Mouse (Mus musculus) T-helper 17 cell (primary cell): Measurements from ENCODE around the gene Ppdpf.

Source experiments
- in situ Hi-C, 2 experiments: fragments of 300-600 bp; cut with MboI, MseI; formaldehyde crosslinking; loops; 1 replicate in 1 of 2; 2 replicates in 1 of 2; pipeline ENCODE4 v1.15.1; 2025; ENCODE audit warnings: high pct_unique_total_duplicates in 2 of 2

Gene Ppdpf

DNA sequence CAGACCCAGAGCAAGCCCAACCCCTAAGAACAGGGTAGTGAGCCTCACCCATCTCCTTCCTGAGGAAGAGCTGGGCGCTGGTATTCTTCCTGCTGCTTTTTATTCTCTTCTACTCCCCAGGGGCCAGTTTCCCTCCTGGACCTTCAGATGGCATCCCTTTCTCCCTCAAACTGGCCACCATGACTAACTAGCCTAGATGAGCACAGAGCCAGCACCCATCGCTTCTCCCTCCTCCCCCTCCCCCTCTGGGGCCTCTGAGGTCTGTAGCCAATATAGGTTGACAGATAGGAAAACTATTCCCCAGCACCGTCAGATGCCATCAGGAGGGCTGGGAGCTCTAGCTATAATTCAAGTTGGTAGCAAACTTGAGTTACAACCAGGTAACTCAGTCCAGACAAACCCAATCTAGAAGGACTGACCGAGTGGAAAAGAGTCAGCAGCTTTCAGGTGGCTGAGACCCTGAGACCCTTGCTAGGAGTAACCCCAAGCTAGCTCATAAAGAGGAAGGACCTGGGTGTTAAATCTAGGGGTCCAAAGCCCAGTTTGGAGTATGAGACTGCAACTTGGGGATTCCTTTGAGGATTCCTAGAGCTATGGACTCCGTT is 31.9 kb downstream of the Ppdpf start:
- in situ Hi-C loops: no loop called here

DNA sequence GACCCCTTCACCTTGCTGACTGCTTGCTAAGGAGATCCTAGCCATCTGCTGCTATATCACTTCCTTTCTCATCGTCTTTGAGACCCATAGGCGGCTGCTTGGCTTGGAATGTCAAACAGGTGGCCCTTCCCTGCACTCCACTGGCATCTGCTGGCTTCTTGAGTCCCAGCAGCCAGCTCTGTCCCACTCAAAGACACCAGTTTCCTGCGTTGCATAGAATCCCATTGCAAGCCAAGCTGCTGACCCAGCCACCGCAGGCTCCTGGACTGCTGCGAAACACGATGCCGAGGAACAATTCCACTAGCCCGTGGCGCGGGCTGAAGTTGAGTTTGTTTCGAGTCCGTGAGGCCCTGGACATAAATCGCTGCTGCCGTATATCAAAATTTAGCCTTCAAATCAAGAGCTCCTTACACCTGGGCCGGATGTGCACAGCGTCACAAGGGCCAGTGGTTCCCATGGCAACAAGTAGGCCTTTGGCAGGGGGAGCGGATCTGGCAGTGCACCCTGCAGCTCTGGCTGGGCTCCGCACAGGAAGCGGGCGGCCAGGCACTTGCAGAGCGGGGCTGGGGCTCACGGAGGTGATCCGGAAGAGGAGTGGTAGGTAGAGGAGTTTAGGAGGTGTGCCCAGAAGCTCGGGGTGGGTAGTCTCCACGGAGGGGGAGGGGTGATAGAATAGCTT is 32.6 kb downstream of the Ppdpf start, which contains the start of gene Fndc11:
Gene Fndc11, plus strand, starts transcription at position 476 of the 679 bp plus-strand sequence.
- in situ Hi-C loops: no loop called here

DNA sequence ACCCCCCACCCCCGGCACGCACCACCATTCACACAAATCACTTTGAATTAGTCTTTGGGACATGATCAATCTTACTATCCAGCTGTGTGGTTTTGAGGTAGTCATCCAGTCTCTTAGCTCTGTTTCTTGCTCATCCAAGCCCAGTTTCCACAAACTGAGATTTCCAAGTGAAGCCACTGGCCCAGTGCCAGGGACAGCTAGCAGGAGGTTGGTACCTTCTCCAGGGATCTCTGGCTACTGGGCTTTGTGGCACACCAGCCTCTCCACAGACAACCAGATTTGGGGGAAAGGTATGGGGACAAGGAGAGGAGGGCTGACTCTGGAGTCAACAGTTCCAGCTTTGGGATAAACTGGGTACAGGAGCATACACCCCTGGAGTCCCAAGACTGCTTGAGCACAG is 33.3 kb downstream of the Ppdpf start:
- in situ Hi-C loops: no loop called here

DNA sequence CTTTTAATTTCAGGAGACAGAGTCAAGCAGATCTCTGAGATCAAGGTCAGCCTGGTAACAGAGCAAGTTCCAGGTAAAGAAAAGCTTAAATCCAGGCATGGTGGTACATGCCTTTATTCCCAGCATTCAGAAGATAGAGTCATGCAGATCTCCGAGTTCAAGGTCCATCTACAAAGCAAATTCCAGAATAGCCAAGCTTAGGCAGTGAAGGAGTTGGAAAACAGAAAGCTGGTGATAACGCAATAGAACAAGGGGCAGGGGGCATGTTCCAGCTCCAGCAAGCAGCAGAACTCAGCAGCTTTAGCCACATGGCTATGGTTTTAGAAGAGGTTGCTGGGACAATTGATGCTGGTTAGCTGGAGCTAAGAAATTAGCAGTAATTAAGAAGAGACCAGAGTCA is 37.9 kb downstream of the Ppdpf start:
- in situ Hi-C loops: no loop called here

DNA sequence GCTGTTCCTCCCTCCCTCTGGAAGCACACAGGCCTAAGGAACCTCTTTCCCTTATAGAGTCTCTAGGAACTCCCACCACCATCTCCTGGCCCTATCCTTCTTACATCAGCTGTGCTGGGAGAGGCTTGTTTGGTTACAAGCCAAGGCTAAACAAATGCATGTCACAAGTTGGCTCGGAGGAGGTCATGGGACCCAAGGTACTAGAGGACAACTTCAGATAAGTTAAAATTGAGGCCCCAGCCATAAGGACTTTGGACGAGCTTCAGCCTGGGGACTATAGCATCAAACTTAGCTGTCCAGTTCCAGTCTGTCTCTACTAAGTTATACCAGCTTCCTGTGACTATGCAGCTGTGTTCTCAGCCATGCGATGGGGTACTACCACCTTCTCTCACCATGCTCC is 40.1 kb downstream of the Ppdpf start:
- in situ Hi-C loops: no loop called here

DNA sequence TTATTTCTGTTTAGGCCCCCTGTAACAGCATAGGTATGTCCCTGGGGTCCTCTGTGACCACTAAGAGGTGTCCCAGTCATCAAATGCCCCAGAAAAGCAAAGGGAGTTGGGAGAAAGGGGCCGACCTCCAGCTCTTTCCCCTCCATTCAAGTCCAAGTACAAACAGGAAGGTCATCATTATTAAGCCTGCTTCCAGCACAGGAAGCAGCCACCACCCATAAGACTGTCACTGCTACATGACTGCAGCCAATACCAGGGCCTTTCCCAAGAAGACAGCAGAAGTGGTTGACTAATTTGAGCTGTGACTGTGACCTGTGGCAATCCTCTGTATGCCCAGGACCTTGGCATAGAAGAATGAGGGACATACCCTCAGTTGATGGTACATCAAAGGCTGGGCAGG is 41.3 kb downstream of the Ppdpf start:
- in situ Hi-C loops: no loop called here

DNA sequence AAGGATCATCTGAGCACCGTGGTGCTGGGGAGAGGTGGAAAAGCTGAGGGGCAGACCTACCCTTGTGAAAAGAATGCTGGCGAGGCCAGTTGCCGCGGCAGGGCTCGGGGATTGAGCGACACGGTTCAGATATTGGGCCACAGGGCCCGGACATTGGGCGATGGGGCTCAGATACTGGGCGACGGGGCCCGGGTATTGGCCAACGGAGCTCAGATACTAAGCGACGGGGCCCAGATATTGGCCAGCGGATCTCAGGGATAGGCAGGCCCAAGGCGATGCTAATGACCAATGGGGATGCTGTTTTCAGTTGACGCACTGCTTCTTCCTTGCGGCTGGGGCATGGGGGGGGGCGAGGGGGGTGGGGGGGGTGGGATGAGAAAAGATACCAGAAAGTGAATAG is 44.1 kb downstream of the Ppdpf start:
- in situ Hi-C loops: no loop called here

DNA sequence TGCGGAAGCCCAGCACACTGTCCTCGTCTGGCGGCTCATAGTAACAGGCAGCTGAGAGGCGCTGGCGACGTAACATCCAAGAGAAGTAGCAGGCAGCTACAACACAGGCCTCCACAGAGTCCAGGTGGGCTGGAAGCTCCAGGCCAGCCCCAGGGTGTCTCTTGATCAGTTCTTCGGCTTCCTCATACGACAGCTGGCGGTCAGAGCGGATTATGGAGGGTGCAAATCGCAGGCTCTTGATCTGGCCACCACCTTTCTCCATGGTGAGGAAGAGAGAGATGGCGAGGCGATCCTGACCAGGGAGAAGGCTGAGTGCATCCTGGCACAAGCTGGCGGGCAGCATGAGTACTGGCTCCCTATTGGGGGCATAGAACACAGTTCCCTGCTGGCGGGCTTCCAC is 46.4 kb downstream of the Ppdpf start:
- in situ Hi-C loops: no loop called here

DNA sequence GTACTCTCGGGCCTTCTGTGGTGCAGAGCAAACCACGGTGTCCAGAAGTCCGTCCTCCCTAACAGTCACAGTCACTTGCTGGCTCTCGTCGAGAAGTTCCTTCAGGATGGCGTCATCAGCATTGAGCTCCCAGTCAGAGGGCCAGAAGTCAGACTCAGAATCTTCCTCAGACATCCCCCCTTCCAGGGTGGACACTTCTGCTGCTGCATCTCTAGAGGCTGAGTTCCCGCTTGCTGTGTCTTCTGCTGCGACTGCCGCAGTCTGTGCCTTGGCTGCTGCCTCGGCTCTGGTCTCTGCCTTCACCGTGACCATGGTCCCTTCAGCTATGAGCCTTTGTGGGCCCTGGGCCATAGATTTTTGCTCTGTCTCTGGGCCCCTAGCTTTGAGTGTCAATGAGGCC is 47.6 kb downstream of the Ppdpf start:
- in situ Hi-C loops: no loop called here

DNA sequence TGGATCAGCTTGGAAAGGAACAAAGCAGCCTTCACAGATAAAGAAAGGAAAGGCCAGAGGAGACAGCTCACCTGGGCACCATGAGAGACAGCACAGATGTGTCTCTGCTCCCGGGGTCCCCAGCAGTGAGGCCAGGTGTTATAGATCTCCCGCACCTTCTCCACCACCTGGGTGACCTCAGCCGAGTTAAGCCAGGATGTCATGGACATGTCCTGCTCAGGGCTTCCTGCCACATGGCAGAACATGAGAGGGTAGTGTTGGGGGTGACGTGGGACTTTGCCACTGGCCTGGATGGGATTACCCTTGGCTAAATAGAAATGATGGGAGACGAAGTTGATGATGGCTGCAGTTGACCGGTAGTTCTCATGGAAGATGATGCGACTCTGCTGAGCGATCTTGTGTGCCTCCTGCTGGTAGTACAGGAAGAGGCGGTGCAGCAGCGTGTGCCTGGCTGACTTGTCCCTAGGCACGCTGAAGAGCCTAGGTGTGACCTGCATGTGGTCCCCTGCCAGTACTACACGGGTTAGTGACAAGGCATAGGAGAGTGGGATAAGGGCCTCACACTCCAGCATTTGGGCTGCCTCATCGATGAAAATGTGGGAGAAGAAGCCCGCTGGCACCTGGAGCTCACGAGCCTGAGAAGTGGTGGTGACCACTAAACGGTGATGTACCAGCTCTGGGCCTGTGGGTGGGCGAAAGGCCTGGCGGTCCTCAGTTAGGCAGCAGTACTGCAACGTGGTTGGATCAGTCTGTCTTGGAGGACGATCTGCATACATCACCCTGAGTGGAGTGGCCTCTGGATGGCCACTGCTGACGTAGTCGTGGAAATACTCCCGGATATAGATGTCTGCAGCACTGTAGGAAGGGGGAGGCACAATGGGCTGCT is 48.9 kb downstream of the Ppdpf start:
- in situ Hi-C loops: no loop called here

DNA sequence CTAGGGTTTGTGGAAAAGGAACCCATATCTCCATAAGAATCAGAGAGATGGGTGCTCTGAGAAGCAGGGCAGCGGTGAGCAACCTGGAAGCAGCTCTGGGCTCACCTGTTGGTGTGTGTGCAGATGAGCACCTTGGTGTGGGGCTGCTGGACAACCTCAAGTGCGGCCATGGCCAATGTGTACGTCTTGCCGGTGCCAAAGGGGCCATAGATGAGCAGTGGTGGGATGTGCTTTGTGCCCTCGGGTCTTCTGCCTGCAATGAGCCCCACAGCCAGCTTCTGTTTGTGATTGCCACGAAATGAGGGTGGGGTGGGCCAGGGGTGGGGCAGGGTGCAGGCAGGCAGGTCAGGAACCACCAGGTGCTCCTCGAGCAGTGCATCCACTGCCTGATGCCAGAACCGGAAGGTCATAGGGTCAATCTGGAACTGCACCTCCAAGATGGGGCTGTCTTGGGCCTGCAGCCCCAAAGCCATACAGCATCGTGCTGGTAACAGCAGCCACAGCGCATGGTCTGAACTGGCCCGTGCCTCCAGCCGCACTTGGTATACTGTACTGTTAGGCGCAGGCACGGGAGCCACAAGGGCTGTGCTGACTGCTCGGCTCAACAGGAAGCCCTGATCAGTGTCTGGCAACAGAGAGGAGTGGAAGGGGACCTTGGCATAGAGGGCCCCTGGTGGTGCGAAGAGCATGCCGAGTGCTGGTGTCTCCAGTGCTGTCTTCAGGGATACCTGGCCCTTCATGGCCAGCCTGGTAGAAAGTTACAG is 50.4 kb downstream of the Ppdpf start:
- in situ Hi-C loops: no loop called here

DNA sequence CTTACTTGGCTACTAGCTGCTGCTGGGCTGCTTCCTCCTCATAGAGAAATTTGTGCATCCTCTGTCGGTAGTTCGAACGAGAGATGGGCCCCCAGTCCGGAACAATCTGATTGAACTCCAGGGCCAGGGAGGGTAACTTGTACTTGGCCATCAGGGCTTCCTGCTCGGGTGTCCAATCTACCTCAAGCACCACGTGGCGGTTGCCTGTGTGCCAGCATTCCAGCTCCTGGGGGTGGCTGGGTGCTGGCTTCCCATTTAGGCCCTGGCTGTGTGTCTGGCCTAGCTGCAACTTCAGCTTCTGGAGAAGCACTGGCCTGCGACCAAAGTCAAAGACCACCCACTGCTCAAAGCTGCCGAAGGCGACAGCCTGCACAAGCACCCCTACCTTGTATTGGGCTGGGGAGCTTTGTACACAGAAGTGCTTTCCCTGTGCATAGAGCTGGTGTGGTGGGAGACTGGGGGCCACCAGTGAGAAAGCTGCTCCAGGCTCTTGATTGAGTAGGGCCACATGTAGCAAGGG is 51.1 kb downstream of the Ppdpf start:
- in situ Hi-C loops: no loop called here
